Mouse (Mus musculus): Measurements from ENCODE around the gene Drg1. TPM values are rescaled to one million over a fixed set of nuclear protein-coding genes. Genes with fewer than 3 reads are reported as not detected.
A peak's percentile ranks its signal among the peaks of the same experiment; 100 is the strongest.
"Not testable (repeated sequence)": the region's sequence is repeated elsewhere in the genome, so short reads cannot be mapped to it uniquely, and the experiment has no call there.

Gene Drg1
- total and polyA plus RNA-seq, 2 experiments from 2014 or later, result 73.1 to 176 TPM

DNA sequence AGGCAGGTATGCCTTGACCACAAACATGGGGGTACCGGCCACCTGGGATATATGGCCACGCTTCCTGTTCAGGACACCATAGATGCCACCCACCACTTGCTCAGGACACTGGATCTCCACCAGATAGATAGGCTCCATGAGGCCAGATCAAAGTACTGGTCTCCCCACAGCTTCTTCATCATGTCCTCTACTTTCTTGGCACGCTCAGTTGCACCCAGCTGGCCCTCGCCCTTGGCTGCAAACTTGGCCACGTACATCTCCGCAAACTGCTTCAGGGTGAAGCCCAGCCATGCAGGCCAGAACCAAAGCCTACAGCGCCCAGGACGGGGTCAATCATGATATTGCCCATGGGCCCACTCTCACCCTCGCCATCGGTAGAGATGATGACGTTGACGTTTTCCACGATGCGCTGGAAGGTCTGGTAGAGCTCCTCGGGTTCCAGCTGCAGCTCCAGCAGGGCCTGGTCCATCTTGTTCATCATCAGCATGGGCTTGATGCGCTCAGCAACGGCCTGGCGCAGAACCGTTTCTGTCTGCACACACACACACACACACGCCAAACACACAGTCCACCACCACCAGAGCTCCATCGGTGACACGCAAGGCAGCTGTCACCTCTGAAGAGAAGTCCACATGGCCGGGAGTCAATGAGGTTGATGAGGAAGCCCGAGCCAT is 116.1 kb downstream of the Drg1 start:
- not testable (repeated sequence) for H3K4me2 ChIP-seq (ENCODE audit: low read depth, low read length); H3K9me3 ChIP-seq (ENCODE audit: low read length); ATAC-seq; H3K36me3 ChIP-seq (ENCODE audit: insufficient read depth, low read length); H3K4me3 ChIP-seq (ENCODE audit: low read length); H3K4me1 ChIP-seq (ENCODE audit: insufficient read depth, low read length); H3K27ac ChIP-seq; H3K9ac ChIP-seq (replicated peaks; ENCODE audit: low read length); H3K27me3 ChIP-seq (ENCODE audit: insufficient read depth, low read length)
- peak; percentile 6 for DNase-seq (ENCODE audit: low spot score)
- 97% methylated on average over 22 of the region's 24 CpGs for WGBS

DNA sequence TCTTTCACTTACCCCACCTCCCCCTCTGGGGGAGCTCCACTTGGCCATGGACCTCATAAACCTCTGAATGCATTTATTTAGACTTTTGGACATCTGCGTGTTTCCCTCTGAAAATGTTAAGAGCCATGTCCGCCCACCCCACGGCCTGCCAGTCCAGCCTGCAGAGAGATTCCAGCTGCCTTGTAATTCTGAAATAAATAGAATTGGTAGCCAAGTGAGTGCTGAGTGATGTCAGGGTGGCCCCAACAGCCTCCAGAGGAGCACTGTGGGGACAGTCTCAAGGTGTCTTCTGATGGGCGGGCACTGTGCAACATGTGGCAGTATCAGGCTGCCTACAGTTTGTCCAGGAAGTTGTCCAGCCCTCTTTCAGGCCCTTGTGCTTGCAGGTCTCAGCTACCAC is 116.7 kb downstream of the Drg1 start:
- not testable (repeated sequence) for ATAC-seq; H3K27me3 ChIP-seq (ENCODE audit: insufficient read depth, low read length); H3K9ac ChIP-seq (replicated peaks; ENCODE audit: low read length); H3K27ac ChIP-seq; H3K9me3 ChIP-seq (ENCODE audit: low read length); H3K36me3 ChIP-seq (ENCODE audit: insufficient read depth, low read length); H3K4me1 ChIP-seq (ENCODE audit: insufficient read depth, low read length); DNase-seq (ENCODE audit: low spot score); H3K4me2 ChIP-seq (ENCODE audit: low read depth, low read length); H3K4me3 ChIP-seq (ENCODE audit: low read length)
- 94% methylated on average over 4 of the region's 4 CpGs for WGBS

DNA sequence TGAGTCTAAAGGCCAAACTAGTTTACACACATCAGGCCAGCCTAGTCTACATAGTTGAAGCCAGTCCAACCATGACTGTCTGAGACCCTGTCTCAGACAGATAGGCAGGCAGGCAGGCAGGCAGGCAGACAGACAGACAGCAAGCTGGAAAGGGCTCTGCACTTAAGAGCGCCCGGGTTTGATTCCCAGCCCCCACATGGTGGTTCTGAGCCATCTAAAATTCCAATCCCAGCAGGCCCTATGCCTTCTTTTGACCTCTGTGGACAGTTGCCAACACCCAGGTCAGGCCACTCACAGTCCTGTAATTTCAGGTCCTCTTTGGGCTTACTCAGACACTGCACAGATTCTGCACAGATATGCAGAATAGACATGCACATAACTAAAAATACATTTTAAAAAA is 119.4 kb downstream of the Drg1 start:
- not testable (repeated sequence) for H3K36me3 ChIP-seq (ENCODE audit: insufficient read depth, low read length); H3K9me3 ChIP-seq (ENCODE audit: low read length); H3K27ac ChIP-seq; H3K4me2 ChIP-seq (ENCODE audit: low read depth, low read length); H3K4me3 ChIP-seq (ENCODE audit: low read length); ATAC-seq; H3K27me3 ChIP-seq (ENCODE audit: insufficient read depth, low read length); H3K9ac ChIP-seq (replicated peaks; ENCODE audit: low read length); H3K4me1 ChIP-seq (ENCODE audit: insufficient read depth, low read length); DNase-seq (ENCODE audit: low spot score)
- 93% methylated on average over 2 of the region's 2 CpGs for WGBS

DNA sequence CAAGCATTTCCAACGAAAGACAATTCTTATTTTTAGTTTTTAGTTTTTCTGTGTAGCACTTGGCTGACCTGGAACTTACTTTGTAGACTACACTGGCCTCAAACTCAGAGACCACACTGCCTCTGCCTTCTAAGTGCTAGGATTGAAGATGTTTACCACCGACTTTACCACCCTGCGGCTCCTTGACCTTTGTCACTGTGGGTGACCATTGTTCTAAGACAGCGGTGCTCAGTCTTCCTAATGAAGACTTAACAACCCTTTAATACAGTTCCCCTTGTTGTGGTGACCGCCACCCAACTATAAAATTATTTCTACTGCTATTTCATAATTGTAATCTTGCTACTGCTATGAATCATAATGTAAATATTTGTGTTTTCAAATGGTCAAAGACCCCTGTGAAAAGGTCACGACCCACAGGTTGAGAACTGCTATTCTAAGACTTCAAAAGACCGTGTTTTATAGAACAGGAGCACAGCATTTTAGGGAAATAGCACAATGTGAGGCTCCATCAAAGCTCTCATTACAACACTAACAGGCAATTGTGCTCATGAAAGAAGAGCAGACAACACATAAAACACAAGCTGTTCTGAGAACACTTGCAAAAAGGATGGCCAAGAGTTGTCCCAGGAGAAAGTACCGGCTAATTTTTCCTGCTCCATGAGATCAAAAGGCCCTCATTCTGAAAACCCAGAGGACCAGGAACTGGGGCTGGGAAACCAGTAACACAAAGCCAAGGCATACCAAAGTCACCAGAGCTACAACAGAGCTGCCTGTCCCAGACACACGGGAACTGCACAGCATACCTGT is 120.7 kb downstream of the Drg1 start:
- H3K36me3 ChIP-seq (ENCODE audit: insufficient read depth, low read length); H3K9ac ChIP-seq (replicated peaks; ENCODE audit: low read length); ATAC-seq; H3K27ac ChIP-seq; H3K4me2 ChIP-seq (ENCODE audit: low read depth, low read length); DNase-seq (ENCODE audit: low spot score); H3K4me3 ChIP-seq (ENCODE audit: low read length); H3K27me3 ChIP-seq (ENCODE audit: insufficient read depth, low read length); H3K4me1 ChIP-seq (ENCODE audit: insufficient read depth, low read length); H3K9me3 ChIP-seq (ENCODE audit: low read length): not testable (repeated sequence)
- WGBS, result 69% methylated on average over 7 of the region's 9 CpGs

DNA sequence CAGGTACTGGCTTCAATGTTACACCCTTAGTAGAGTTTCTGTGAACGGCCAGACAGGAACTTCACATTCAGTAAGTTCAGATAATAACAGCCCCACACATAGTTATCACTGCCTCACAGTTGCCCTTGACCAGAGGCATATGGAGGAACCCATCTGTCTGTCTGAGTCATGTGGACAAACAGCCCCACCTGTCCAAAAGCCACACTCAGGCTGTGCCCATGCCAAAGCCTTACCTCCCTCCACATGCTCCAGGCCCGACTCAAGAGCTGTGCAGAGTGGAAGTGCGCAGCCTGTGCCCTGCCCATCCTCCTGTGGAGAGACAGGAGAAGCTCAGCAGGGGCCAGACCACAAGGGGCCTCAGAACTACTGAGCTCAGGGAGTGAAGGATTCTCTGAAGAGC is 122.2 kb downstream of the Drg1 start:
- not testable (repeated sequence) for H3K36me3 ChIP-seq (ENCODE audit: insufficient read depth, low read length); H3K9me3 ChIP-seq (ENCODE audit: low read length); H3K9ac ChIP-seq (replicated peaks; ENCODE audit: low read length); ATAC-seq; H3K4me3 ChIP-seq (ENCODE audit: low read length); H3K27ac ChIP-seq; H3K4me1 ChIP-seq (ENCODE audit: insufficient read depth, low read length); H3K27me3 ChIP-seq (ENCODE audit: insufficient read depth, low read length); H3K4me2 ChIP-seq (ENCODE audit: low read depth, low read length); DNase-seq (ENCODE audit: low spot score)
- WGBS, result 73% methylated on average over 3 of the region's 3 CpGs

DNA sequence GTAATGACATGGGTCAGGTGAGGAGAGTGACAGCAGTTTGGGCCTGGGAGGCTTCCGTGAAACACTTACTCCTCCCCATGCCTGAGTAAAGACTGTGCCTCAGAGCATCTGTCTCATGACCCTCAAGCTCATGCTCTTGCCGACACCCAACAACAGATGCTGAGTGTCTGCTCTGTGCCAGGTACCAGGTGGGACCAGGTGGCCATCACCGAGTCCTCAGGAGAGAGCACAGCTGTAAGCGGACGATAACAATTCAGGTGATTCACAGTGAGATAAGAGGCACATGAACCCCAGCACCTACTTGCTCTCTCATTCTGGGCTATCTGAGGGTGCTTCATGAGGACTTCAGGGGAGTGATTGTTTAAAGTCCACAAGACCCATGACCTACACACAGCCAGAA is 123.8 kb downstream of the Drg1 start:
- not testable (repeated sequence) for H3K27me3 ChIP-seq (ENCODE audit: insufficient read depth, low read length); H3K4me3 ChIP-seq (ENCODE audit: low read length); H3K4me1 ChIP-seq (ENCODE audit: insufficient read depth, low read length); H3K36me3 ChIP-seq (ENCODE audit: insufficient read depth, low read length); H3K9ac ChIP-seq (replicated peaks; ENCODE audit: low read length); DNase-seq (ENCODE audit: low spot score); H3K9me3 ChIP-seq (ENCODE audit: low read length); H3K27ac ChIP-seq; H3K4me2 ChIP-seq (ENCODE audit: low read depth, low read length)
- ATAC-seq, result peak; percentile 67
- WGBS, result 92% methylated on average over 4 of the region's 5 CpGs

DNA sequence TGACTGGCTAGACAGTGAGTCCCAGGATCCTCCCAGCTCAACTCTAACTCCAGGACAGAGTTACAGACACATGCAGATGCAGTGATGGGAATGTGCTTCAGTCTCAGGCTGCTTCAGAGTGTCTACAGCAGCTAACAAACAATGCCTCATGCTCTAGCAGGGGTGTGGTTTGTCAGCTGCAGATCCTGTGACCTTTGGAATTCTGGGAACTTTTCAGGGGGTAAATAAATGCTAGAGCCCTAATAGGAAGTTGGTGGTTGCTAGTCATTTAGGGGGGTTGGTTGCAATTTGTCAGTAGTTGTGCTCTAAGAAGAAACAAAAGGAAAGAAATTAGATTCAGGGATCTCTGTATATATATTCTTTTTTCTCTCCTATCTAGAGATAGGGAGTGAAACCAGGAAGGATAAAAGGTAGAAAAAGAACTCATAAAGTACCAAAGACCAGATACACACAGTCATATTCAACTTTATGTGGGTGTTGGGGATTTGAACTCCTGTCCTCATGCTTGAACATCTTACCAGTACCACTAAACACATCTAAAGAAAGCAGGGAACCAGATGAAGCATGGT is 125.2 kb downstream of the Drg1 start:
- H3K9me3 ChIP-seq (ENCODE audit: low read length), result not testable (repeated sequence)

DNA sequence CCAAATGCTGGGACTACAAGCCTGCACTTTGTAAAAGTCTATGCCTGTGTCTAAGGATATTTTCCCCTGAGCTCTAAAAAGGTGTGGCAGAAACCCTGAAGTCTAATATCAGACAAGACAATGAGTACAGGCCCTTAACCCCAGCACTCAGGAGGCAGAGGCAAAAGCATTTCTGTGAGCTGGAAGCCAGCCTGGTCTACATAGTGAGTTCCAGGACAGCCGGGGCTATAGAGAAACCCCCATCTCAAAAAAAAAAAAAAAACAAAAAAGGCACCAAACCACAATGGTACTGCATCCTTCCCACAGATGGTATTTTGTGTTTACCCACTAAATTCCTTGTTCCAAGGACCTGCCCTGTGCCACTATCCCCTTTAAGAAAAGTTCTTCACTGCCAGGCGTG is 127.9 kb downstream of the Drg1 start:
- not testable (repeated sequence) for H3K27me3 ChIP-seq (ENCODE audit: insufficient read depth, low read length); H3K4me2 ChIP-seq (ENCODE audit: low read depth, low read length); H3K9me3 ChIP-seq (ENCODE audit: low read length); H3K4me3 ChIP-seq (ENCODE audit: low read length); H3K4me1 ChIP-seq (ENCODE audit: insufficient read depth, low read length); H3K27ac ChIP-seq; ATAC-seq; H3K9ac ChIP-seq (replicated peaks; ENCODE audit: low read length); DNase-seq (ENCODE audit: low spot score); H3K36me3 ChIP-seq (ENCODE audit: insufficient read depth, low read length)
- 93% methylated on average over 2 of the region's 2 CpGs for WGBS

More for the DNA sequence above, 125.2 kb downstream of the Drg1 start:
- H3K27ac ChIP-seq; H3K36me3 ChIP-seq (ENCODE audit: insufficient read depth, low read length); H3K9ac ChIP-seq (replicated peaks; ENCODE audit: low read length); H3K4me3 ChIP-seq (ENCODE audit: low read length); H3K4me1 ChIP-seq (ENCODE audit: insufficient read depth, low read length); DNase-seq (ENCODE audit: low spot score); H3K4me2 ChIP-seq (ENCODE audit: low read depth, low read length); H3K27me3 ChIP-seq (ENCODE audit: insufficient read depth, low read length): not testable (repeated sequence)
- peak; percentile 0; the same call in 1 of the 2 replicates for ATAC-seq

Measured in hindbrain, postnatal 0 days (tissue).